Mouse (Mus musculus) c-Kit-positive CD71-positive TER-119-positive erythroid progenitor cells, embryonic 14.5 days (primary cell): ENCODE data around the gene Capza2.

Source experiments
- DNase-seq: peaks from one replicate; pipeline ENCODE4 v3.0.0-alpha.2; 2013; ENCODE audit warnings: low spot score

The Capza2 gene

DNA sequence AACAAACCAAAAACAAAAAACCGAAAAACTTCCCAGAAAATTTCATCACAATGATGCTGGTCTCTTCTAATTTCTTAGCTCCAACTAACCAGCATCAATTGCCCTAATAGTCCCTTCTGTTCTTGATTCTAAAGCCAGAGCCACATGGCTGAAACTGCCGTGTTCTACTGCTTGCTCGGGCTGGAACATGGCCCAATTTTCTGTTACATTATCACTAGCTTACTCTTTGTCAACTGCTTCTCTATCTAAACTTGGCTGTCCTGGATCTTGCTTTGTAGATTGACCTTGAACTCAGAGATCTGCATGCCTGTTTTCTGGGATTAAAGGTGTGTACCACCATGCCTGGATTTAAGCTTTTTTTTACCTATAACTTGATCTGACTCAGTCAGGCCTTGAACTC is 69.9 kb downstream of the Capza2 start:
- DNase-seq: no peak
